Mouse (Mus musculus): Measurements from ENCODE around the gene Depdc7. TPM values are rescaled to one million over a fixed set of nuclear protein-coding genes. Genes with fewer than 3 reads are reported as not detected.

Depdc7 gene
- polyA plus RNA-seq, 1 experiment from 2014 or later: 1.6 TPM

DNA sequence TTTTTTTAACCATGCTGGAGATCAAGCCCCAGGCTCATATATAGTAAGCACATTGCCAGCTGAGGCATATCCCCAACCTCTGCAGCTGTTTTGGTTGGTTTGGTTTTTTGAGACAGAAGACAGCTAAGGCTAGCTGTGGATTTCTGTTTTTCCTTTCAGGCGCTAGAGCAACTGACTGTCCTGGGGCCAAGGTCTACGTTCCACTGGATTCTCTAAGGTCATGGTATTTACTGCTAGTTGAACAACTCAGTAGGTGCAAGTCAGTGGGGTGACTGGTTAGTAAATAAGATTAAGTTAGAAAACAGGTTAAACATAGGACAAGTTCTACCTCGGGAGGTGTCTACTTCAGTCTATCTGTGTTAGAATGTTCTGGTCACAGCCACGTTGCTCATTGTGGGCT, 57.9 kb downstream of the Depdc7 start:
- Histone ChIP-seq H3K27ac (replicated peaks) (no peak overlapping the region), H3K9me3 (no peaks in the 10 kb centered on the region), H3K4me2 (no peak overlapping the region), H3K4me1 (replicated peaks) (no peaks in the 10 kb centered on the region; the same call in 1 of the 2 replicates), H3K36me3 (peaks cover 47% of the 10 kb centered on the region), H3K4me3 (no peak overlapping the region), H3K9ac (no peak overlapping the region), H3K27me3 (no peaks in the 10 kb centered on the region)
- WGBS: 89% methylated on average over 4 of the region's 4 CpGs
- ATAC-seq (ENCODE audit: low read depth): no peak

DNA sequence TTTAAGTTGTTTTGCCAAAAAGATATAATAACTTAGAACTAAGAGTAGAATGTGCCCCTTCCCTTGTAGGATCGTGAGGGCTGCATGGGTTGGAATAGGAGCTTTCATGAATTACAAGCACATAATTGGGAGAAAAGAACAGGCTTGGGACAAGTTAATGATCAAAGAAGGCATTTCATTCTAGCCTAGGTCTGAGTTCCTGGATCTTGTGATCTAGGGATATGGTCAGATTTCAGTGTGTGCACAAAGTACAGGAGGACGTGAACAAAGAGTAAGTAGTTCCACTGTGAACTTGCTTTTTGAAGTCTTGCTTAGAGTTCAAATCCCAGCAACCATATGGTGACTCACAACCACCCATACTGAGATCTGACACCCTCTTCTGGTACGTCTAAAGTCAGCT, 65.4 kb downstream of the Depdc7 start:
- H3K4me2 ChIP-seq: no peak overlapping the region
- no peak overlapping the region for H3K4me3 ChIP-seq
- H3K36me3 ChIP-seq: peaks cover 51% of the 10 kb centered on the region
- 83% methylated on average over 3 of the region's 3 CpGs for WGBS
- H3K9me3 ChIP-seq: no peaks in the 10 kb centered on the region
- H3K9ac ChIP-seq: no peak overlapping the region
- ATAC-seq (ENCODE audit: low read depth): no peak
- no peaks in the 10 kb centered on the region for H3K27me3 ChIP-seq
- H3K4me1 ChIP-seq (replicated peaks): no peaks in the 10 kb centered on the region
- H3K27ac ChIP-seq (replicated peaks): no peak overlapping the region

Other genes starting within 250 kb of the Depdc7 start
- 7.6 and 9.3 TPM in 2 replicates for gene Hipk3, start 248.4 kb downstream of the Depdc7 start, polyA plus RNA-seq (2015; fragmentation: Nextera tagmentation; extraction: Ambion mirVana)
- 97.2 and 108 TPM in 2 replicates for gene Cstf3, start 152.4 kb downstream of the Depdc7 start, polyA plus RNA-seq (2015; fragmentation: Nextera tagmentation; extraction: Ambion mirVana)
- gene Tcp11l1, start 30.7 kb downstream of the Depdc7 start, polyA plus RNA-seq (2015; fragmentation: Nextera tagmentation; extraction: Ambion mirVana): 65.0 and 68.4 TPM in 2 replicates
- gene Pin1rt1, start 26.5 kb downstream of the Depdc7 start, polyA plus RNA-seq (2015; fragmentation: Nextera tagmentation; extraction: Ambion mirVana): 0.34 TPM in 1 of 2 replicates, not detected in the other
- gene Qser1, start 73.9 kb upstream of the Depdc7 start, polyA plus RNA-seq (2015; fragmentation: Nextera tagmentation; extraction: Ambion mirVana): 7.1 and 7.6 TPM in 2 replicates
- gene Prrg4, start 107.0 kb upstream of the Depdc7 start, polyA plus RNA-seq (2015; fragmentation: Nextera tagmentation; extraction: Ambion mirVana): 0.36 and 0.45 TPM in 2 replicates
- gene Ccdc73, start 124.9 kb upstream of the Depdc7 start, polyA plus RNA-seq (2015; fragmentation: Nextera tagmentation; extraction: Ambion mirVana): 3.6 and 7.8 TPM in 2 replicates